Mouse (Mus musculus) MN1 (cell line): Measurements from ENCODE around the gene Gm21188.
"Not testable (repeated sequence)": the region's sequence is repeated elsewhere in the genome, so short reads cannot be mapped to it uniquely, and the experiment has no call there.

Source experiments
- DNase-seq: peaks from one replicate; pipeline ENCODE4 v3.0.0-alpha.2; 2016; ENCODE audit warnings: low spot score

Gm21188 gene

DNA sequence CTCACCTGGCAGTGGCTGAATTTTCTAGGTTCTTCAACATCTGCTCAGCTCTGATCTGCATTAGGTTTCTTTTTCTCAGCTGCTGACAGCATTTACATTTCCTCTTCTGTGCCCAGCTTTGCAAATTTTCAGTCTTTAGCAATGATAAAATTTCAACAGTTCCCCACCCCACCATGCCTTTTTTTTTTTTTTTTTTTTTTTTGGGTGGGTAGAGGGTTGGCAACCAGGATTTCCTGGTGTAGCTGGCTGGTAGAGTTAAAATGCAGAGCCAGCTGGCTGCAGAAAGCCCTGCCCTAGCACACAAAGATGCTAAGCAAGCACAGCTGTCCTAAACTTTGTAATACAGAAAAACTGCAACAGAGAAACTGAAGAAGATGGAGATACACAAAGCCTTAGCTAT, at the start of gene Gm21188:
TSS of gene Gm21188 (minus strand) at position 110 of the 400 bp plus-strand sequence.
- DNase-seq = not testable (repeated sequence)

DNA sequence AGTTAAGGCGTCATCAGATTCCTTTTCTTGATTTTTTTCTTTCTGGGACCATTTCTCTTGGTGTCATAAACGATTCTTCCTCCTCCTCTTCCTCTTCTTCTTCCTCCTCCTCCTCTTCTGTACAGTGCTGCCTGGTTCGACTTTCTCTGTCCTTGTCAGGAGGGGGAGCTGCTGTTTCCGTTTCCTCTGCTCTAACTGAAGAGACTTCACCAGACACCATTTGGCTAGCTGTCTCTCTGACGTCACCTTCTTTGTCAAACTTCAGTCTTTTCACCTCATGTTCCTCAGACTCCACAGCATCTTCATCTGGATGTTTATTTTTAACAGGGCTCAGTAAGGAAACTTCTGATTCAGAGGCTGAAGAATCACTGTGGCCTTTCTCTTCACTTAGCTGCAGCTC, 47.3 kb upstream of the Gm21188 start:
- DNase-seq = not testable (repeated sequence)

DNA sequence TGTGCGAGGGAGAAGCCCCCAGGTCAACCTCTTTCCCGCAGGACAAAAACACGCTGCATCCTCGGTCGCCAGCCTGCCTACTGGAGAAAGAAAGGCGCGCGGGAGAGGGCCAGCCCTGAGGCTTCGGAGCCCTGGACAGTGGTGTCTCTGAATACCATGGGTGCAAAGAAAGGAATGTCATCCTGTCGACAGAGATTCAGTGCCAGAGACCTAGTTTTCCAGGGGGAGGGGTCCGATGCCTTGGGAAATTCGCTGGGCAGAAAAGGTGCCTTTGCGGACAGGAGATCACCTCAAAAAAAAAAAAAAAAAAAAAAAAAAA, 44.9 kb upstream of the Gm21188 start:
- DNase-seq = not testable (repeated sequence)

DNA sequence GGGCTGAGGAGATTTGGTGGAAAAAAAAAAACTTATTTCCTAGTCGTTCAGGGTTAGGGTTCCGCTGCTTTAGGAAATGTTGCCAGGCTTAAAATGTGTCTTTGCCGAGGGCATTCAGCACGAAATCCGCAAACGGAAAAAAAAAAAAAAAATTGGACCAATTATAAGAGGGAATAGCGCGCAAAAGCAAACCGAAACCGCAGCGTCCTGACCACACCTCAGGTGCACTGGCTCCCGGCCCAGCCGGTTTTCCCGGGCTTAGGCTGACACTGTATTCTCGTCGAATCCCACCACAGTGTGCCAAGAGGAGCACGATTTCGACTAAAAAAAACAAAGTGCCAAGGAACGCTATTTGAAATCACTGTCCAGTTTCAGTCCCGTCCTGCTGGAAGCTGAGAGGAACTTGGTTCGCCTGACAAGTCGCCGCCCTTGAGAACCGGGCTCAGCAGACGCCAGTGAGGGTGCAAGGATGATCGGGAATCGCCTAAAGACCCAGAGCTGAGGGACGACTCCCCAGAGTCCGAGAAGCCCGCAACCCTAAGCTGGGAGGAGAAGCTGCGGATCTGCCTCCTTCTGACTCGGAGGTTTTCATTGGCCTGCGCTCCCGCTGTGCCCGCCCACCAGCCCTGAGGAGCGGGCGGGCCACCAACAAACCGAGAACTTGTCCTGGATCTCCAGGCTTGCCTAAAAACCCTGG, 44.4 kb upstream of the Gm21188 start:
- DNase-seq = not testable (repeated sequence)

DNA sequence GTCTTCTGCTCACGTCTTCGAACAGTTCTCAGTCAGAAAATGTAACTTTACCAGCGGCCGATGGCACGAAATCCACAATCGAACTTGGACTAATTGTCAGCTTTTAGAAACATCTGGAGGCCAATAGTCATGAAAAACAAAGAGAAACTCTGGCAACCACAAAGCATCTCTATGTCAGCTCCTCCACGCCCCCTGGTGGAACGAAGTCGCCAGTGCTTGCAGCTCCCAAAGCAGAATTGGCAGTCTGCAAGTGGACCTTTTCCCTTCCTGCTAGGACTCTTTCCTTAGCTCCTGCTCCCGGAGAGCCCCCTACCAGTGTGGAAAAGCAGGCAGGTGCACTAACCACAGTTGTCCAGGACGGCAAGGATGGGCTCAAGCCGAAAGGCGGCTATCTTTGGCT, 41.0 kb upstream of the Gm21188 start:
- not testable (repeated sequence) for DNase-seq

DNA sequence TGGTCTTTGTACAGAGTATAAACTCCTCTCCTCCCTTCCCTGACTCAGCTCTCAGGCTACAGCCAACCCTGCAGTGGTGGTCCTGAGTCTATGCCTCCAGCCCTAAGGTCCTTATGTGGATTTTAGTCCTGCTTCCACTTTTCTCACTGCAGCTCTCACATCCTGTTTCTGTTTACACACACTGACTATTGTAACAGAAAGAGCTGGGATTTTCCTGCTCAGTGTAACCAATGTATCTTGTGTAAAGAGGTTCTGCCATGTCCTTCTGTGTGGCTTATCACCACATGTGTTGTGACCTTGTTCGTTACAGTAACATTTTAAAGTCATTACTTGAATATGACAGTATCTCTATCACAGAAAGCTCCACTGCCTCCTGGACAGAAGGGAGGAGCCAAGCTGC, 27.6 kb upstream of the Gm21188 start:
- DNase-seq = not testable (repeated sequence)

DNA sequence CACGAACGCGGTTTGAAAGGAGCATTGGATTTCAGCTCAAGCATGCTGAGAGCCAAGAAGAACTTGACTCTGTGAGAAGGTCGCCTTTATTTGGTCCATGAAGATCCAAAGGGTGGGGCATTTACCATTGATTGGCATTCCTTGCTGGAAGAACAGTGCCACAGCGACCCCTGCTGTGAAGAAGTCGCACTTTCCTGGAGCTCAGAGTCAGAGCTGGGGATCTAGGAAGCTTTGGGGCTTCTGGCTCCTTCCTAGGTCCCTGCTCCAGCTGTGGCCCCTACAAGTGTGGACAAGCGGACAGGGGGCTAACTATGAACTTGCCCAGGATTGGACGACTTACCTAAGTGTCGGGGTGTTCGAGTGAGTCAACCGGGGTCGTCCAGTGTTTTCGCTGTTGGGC, 18.9 kb upstream of the Gm21188 start:
- not testable (repeated sequence) for DNase-seq

DNA sequence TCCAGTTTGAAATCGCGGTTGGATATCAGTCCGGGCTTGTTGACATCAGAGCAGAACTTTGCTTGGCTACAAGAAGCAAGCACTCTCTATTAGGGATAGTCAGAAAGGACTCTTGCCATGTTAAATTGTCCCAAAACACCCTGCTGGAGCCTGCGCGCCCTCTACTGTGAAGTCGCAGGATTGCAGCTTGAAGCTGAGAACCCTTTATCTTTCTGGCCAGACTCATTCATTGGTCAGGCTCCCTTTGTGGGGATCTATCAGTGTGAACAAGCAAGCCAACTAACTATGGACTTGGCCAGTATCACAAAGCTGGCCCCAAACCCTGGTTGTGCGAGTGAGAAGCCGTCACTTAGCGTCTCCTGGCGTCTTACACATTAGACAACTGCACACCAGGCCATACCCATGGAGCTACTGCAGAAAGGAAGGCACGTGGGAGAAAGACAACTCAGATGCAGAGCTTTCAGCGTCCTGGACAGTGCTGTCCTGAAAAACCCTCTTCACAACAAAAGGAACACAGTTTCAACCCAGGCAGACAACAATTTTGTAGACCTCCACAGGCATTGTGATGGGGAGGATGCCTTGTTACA, 18.1 kb upstream of the Gm21188 start:
- DNase-seq = not testable (repeated sequence)

DNA sequence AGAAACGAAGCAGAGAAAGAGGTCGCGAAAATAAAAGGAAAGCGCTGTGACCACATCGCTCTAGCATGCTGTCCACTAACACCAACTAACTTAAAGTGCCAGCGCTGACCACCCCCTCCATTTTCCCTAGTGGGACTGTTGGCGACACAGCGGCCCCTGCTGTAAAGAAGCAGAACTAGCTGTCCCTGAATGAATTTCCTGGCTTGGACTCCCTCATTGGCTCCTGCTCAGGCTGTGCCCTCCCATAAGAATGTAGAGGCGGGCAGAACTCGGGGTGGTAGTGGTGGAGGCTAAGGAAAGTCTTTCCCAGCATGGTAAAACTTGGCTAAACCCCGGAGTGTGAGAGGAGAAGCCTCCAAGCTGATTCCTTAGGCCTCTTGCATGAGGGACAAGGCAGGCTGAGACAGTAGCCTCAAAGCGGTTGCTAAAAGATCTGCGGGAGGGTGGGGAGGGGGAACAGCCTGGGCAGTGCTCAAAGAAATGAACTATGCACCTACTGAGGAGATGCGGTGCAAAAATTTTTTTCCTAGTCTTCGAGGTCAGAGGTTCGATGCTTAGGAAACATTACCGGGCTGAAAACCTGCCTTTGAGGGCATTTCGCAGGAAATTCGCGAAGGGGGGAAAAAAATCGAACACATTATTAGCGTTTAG, 11.6 kb upstream of the Gm21188 start:
- not testable (repeated sequence) for DNase-seq

DNA sequence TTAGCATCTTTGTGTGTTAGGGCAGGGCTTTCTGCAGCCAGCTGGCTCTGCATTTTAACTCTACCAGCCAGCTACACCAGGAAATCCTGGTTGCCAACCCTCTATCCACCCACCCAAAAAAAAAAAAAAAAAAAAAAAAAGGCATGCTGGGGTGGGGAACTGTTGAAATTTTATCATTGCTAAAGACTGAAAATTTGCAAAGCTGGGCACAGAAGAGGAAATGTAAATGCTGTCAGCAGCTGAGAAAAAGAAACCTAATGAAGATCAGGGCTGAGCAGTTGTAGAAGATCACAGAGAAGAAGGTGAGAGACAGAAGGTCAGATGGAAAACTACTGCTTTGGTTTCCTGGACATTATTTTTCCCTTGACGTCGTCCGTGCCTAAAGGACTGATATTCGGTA, 10.9 kb upstream of the Gm21188 start:
- DNase-seq = not testable (repeated sequence)

DNA sequence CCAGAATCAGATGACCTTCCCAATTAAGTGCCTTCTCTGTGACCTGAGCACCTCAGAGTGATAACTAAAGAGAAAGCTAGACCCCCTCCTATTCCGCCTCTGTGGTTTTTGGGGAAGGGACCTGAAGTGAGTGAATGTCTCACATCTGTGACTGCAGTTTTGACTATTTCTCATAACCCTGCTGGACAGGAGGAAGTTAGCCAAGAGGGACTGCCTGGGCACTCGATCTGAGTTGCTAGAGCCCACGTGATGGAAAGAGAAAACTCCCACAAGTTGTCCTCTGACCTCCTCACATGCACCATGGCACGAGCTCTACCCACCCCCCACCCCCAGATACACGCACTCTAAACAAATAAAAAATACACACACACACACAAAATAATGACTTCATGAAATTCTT, 3.4 kb downstream of the Gm21188 start:
- DNase-seq = not testable (repeated sequence)

DNA sequence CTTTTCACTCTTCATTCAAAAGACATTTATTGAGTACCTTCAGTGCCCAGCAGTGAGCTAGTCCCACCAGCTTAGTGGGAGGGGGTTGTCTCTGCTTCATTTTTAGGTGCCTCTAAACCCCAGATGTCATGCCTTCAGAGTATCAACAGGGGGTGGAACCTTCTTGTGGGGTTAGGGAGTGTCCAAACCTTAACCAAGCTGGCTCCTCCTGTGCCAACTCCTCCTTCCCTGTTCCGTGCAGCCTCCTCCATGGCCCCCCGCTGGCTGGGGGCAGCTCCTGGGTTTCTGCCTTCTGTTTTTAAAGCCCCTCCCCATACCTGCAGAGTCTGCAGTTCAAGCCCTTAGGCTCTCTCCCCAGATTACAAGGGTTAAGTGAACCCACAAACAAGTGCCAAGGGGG, 3.8 kb downstream of the Gm21188 start:
- DNase-seq = not testable (repeated sequence)

DNA sequence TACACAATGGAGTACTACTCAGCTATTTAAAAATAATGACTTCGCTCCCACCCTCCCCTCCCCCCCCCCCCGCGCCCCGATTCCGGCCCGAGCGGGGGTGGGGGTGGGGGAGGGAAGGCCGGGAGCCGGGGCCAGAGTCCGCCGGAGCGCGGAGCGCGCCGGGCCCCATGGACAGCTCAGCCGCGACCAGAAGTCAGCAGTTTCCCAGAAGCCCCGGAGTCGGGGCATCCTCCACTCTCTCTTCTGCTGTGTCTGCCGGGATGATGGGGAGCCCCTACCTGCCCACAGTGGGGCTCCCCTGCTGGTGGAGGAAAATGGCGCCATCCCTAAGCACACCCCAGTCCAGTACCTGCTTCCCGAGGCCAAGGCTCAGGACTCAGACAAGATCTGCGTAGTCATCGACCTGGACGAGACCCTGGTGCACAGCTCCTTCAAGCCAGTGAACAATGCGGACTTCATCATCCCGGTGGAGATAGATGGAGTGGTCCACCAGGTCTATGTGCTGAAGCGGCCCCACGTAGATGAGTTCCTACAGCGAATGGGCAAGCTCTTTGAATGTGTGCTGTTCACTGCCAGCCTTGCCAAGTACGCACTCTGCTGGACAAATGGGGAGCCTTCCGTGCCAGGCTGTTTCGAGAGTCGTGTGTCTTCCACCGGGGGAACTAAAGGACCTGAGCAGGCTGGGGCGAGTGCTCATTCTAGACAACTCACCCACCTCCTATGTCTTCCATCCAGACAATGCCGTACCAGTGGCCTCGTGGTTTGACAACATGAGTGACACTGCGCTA, 5.4 kb downstream of the Gm21188 start:
- DNase-seq = not testable (repeated sequence)

DNA sequence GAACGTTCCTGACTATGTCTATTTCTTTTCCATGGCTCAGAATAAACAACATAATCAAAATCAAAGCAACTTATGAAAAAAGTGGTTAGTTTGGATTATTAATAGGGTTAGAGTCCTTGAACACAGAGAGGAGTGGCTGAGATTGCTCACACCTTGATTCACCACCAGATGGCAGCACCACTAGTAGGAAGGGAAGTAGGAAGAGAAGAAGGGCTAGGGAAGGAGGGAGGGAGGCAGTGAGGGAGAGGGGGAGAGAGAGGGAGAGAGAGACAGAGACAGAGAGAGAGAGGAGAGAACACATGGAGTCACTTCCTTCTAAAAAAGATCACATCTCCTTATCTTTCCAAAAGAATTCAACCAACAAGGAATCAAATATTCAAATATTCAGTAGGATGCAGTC, 10.8 kb downstream of the Gm21188 start:
- not testable (repeated sequence) for DNase-seq

DNA sequence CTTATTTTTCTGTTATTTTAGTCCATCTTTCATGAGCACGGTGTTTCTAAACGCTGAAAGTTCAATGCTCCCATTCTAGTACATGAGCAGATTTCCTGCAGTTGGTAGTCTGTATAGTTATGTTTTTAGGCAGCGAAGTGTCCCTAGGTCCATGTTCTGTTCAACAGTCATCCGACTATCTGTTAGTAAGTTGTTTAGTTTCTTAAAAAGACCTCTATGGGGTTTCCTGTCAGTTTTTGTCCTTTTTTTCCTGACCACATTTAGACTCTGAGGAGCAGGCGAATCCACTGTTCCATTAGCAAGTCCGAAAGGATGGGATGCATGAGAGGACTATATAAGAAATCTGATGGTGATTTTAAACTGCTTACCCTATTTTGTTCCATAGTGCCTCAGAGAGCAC, 14.1 kb downstream of the Gm21188 start:
- not testable (repeated sequence) for DNase-seq

DNA sequence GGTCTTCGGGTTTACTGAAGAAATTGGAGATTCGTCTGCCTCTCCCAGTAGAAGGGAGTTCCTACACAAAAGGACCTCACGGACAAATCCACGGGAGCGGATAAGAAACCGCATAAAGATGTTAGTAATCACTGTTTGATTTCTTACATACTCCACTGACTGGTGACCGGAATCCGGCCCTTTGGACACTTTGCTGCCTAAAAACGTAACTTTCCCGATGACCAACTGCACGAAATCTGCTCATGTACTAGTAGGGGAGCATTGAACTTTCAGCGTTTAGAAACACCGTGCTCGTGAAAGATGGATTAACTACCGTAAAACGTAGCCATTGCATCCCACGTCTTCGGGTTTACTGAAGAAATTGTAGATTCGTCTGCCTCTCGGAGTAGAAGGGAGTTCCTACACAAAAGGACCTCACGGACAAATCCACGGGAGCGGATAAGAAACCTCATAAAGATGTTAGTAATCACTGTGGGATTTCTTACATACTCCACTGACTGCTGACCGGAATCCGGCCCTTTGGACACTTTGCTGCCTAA, 15.3 kb downstream of the Gm21188 start:
- not testable (repeated sequence) for DNase-seq

DNA sequence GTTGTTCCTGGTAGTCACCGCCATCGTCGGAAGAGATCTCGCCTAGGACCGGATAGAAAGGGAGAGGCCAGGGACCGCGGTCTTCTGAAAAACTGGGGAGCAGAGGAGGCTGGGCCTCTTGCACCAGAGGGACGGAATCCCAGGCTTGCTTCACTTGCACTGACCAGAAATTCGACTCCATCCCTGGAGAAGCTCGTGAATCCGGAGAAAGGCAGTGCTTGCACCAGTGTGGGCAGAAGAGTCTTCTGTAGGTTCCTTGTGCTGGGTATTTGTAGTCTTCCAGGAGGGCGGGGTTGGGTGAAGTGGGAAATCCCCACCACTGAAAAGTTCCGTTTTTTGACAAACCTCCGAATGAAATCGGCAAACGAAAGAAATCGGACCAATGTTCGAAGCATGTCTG, 16.8 kb downstream of the Gm21188 start:
- not testable (repeated sequence) for DNase-seq

DNA sequence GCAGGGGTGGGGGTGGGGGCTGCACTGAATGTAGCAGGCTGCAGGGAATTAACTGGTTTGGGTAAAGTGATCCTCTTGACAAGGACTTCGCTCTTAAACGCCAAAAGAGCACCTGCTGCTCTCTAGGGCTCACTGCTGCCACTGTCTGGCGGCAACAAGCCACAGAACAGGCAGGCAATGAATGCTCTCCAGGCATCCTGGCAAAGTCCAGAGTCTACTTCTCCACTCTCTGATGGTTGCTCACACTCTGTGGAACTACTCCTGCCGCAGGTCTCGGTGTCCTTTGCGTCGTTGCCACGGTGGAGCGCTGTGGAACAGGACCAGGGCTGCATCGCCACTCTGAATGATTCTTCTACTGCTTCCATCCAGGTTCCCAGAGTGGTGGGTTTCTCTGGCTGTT, 17.4 kb downstream of the Gm21188 start:
- not testable (repeated sequence) for DNase-seq

DNA sequence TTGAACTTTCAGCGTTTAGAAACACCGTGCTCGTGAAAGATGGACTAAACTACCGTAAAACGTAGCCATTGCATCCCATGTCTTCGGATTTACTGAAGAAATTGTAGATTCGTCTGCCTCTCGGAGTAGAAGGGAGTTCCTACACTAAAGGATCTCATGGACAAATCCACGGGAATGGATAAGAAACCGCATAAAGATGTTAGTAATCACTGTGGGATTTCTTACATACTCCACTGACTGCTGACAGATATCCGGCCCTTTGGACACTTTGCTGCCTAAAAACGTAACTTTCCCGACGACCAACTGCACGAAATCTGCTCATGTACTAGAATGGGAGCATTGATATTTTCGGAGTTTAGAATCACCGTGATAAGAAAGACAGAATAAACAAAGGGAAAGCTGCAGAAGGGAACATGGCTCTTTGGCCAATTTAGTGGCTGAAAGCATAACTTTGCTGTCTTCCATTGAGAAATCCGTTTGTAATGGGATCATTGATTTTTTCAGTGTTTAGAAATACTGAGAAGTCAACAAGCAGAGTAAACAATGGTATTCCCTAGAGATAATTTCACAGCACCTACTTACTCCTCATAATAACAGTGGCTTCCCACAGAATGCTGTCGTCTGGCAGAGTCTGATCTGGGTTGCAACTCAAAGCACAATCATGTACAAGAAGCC, 18.3 kb downstream of the Gm21188 start:
- DNase-seq = not testable (repeated sequence)

DNA sequence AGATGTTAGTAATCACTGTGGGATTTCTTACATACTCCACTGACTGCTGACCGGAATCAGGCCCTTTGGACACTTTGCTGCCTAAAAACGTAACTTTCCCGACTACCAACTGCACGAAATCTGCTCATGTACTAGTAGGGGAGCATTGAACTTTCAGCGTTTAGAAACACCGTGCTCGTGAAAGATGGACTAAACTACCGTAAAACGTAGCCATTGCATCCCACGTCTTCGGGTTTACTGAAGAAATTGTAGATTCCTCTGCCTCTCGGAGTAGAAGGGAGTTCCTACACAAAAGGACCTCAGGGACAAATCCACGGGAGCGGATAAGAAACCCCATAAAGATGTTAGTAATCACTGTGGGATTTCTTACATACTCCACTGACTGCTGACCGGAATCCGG, 20.3 kb downstream of the Gm21188 start:
- not testable (repeated sequence) for DNase-seq

DNA sequence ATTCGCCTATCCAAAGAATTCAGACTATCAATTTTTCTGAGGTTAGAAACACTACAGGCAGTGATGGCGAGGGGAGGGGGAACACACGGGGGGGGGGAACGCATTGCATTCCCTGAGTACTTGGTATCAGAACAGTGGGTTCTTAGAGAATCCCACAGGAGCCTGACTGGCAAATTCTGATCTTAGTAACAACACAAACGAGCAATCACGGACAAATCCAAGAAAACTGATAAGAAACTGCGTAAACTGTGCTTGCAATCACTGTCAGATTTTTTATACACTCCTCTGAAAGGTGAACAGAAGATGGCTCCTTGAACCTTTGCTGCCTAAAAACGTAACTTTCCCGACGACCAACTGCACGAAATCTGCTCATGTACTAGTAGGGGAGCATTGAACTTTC, 24.6 kb downstream of the Gm21188 start:
- DNase-seq = not testable (repeated sequence)

DNA sequence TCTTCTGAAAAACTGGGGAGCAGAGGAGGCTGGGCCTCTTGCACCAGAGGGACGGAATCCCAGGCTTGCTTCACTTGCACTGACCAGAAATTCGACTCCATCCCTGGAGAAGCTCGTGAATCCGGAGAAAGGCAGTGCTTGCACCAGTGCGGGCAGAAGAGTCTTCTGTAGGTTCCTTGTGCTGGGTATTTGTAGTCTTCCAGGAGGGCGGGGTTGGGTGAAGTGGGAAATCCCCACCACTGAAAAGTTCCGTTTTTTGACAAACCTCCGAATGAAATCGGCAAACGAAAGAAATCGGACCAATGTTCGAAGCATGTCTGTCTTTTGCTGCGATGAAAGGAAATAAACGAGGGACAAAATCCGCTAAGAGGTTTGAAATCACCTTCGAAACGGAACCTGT, 25.1 kb downstream of the Gm21188 start, which contains the start of gene Gm36079:
TSS of gene Gm36079 (minus strand) at position 101 of the 400 bp plus-strand sequence.
- not testable (repeated sequence) for DNase-seq
